Mouse (Mus musculus) stomach, postnatal 0 days (tissue): ENCODE measurements around the gene Mfsd5.

Experiments used
- CTCF ChIP-seq: IDR thresholded peaks from 2 replicates; pipeline ENCODE4 v1.5.1; 2016; ENCODE audit warnings: antibody characterized with exemption, low read depth, mild to moderate bottlenecking, moderate library complexity
- EP300 ChIP-seq: optimal IDR thresholded peaks from 2 replicates; pipeline ENCODE3; 2016; ENCODE audit warnings: antibody characterized with exemption

- TF ChIP-seq CTCF = no peak
- TF ChIP-seq EP300 = no peak
These were observed 36.6 kb upstream of the Mfsd5 start for GRCm38 (mm10) chr15:102242404-102243228.
